Mouse (Mus musculus): ENCODE results near the gene Mgat4a.

The Mgat4a gene

GRCm38 (mm10) chr1:37544251-37544650 is 3.4 kb upstream of the Mgat4a start:
- TF ChIP-seq GATA4 (IDR thresholded peaks at IDR 0.05; ENCODE audit: insufficient replicate concordance, low read length), result no peak

GRCm38 (mm10) chr1:37543057-37543456 is 2.2 kb upstream of the Mgat4a start:
- TF ChIP-seq GATA4 (IDR thresholded peaks at IDR 0.05; ENCODE audit: insufficient replicate concordance, low read length), result no peak

GRCm38 (mm10) chr1:37539968-37540809 is 627 bp downstream of the Mgat4a start:
- no peak for TF ChIP-seq GATA4 (IDR thresholded peaks at IDR 0.05; ENCODE audit: insufficient replicate concordance, low read length)

- TF ChIP-seq GATA4 (IDR thresholded peaks at IDR 0.05; ENCODE audit: insufficient replicate concordance, low read length), result no peak
Measured at GRCm38 (mm10) chr1:37534532-37535108, 6.2 kb downstream of the Mgat4a start.

GRCm38 (mm10) chr1:37533181-37533580 is 7.6 kb downstream of the Mgat4a start:
- no peak for TF ChIP-seq GATA4 (IDR thresholded peaks at IDR 0.05; ENCODE audit: insufficient replicate concordance, low read length)

- no peak for TF ChIP-seq GATA4 (IDR thresholded peaks at IDR 0.05; ENCODE audit: insufficient replicate concordance, low read length)
Measured at GRCm38 (mm10) chr1:37532533-37532840, 8.3 kb downstream of the Mgat4a start.

GRCm38 (mm10) chr1:37531654-37532532 is 8.9 kb downstream of the Mgat4a start:
- no peak for TF ChIP-seq GATA4 (IDR thresholded peaks at IDR 0.05; ENCODE audit: insufficient replicate concordance, low read length)

- no peak for TF ChIP-seq GATA4 (IDR thresholded peaks at IDR 0.05; ENCODE audit: insufficient replicate concordance, low read length)
Measured at GRCm38 (mm10) chr1:37530061-37530460, 10.8 kb downstream of the Mgat4a start.

- no peak for TF ChIP-seq GATA4 (IDR thresholded peaks at IDR 0.05; ENCODE audit: insufficient replicate concordance, low read length)
Measured at GRCm38 (mm10) chr1:37526257-37526656, 14.6 kb downstream of the Mgat4a start.

- no peak for TF ChIP-seq GATA4 (IDR thresholded peaks at IDR 0.05; ENCODE audit: insufficient replicate concordance, low read length)
Measured at GRCm38 (mm10) chr1:37524669-37525068, 16.1 kb downstream of the Mgat4a start.

- TF ChIP-seq GATA4 (IDR thresholded peaks at IDR 0.05; ENCODE audit: insufficient replicate concordance, low read length), result no peak
Measured at GRCm38 (mm10) chr1:37522101-37522500, 18.7 kb downstream of the Mgat4a start.

GRCm38 (mm10) chr1:37518791-37519190 is 22.0 kb downstream of the Mgat4a start:
- TF ChIP-seq GATA4 (IDR thresholded peaks at IDR 0.05; ENCODE audit: insufficient replicate concordance, low read length), result no peak

GRCm38 (mm10) chr1:37518124-37518720 is 22.6 kb downstream of the Mgat4a start:
- TF ChIP-seq GATA4 (IDR thresholded peaks at IDR 0.05; ENCODE audit: insufficient replicate concordance, low read length), result no peak

- TF ChIP-seq GATA4 (IDR thresholded peaks at IDR 0.05; ENCODE audit: insufficient replicate concordance, low read length), result no peak
Measured at GRCm38 (mm10) chr1:37512961-37513431, 27.8 kb downstream of the Mgat4a start.

GRCm38 (mm10) chr1:37512109-37512640 is 28.6 kb downstream of the Mgat4a start:
- no peak for TF ChIP-seq GATA4 (IDR thresholded peaks at IDR 0.05; ENCODE audit: insufficient replicate concordance, low read length)

Measured in liver, adult (tissue).